Mouse (Mus musculus) adrenal gland, adult 10 weeks (tissue): ENCODE data around the gene Kcna6. TPM values are rescaled to one million over a fixed set of nuclear protein-coding genes. Genes with fewer than 3 reads are reported as not detected.

ENCODE experiments used
- polyA plus RNA-seq: library from polyadenylated mRNA; stranded (reverse); fragments of 350-450 nt; fragmentation: Illumina TruSeq; extraction: RNeasy Lipid Tissue Mini Kit (QIAGEN cat#74804); gene quantifications from one replicate; pipeline ENCODE4 v1.2.3, GENCODE M21; 2014; ENCODE audit warnings: low read depth, low replicate concordance

Gene Kcna6
- 0.93 TPM for polyA plus RNA-seq

GRCm38 (mm10) chr6:126740211-126741142, at the start of gene Kcna6:
TSS of gene Kcna6 (minus strand) at chr6:126740674.

Other genes starting within 250 kb of the Kcna6 start
- 2.7 TPM for gene Kcna5, start 205.3 kb downstream of the Kcna6 start, polyA plus RNA-seq
- 2.5 TPM for gene Kcna1, start 94.3 kb downstream of the Kcna6 start, polyA plus RNA-seq
- 103 TPM for gene Ndufa9, start 108.5 kb upstream of the Kcna6 start, polyA plus RNA-seq
- gene Akap3, start 112.4 kb upstream of the Kcna6 start, polyA plus RNA-seq = not detected
- not detected for gene Dyrk4, start 181.2 kb upstream of the Kcna6 start, polyA plus RNA-seq
- gene Rad51ap1, start 198.9 kb upstream of the Kcna6 start, polyA plus RNA-seq = 5.5 TPM
- gene D6Wsu163e, start 199.3 kb upstream of the Kcna6 start, polyA plus RNA-seq = 23.9 TPM